Mouse (Mus musculus) hindbrain, postnatal 0 days (tissue): ENCODE measurements at regions not wholly inside any gene's neighbourhood (a gene's known extent, or its start where the extent isn't known, plus 50 kb on each side); places are given as distances from the start of the nearest gene placed in this dataset.

Experiments used
- ATAC-seq: fragments of 200-750 bp; cut with Nextera tagmentation; 2 replicates; pipeline ENCODE4 v1.8.0; 2017; ENCODE audit warnings: mild to moderate bottlenecking, moderate TSS enrichment, moderate library complexity
- DNase-seq: peaks from one replicate; pipeline ENCODE4 v3.0.0-alpha.2; 2015; ENCODE audit warnings: low spot score
- H3K27ac ChIP-seq: fragments of 300-500 bp; sonication (generic); 2 replicates; pipeline ENCODE4 v1.5.1; 2014; ENCODE audit warnings: mild to moderate bottlenecking
- H3K27me3 ChIP-seq: fragments of 300-500 bp; sonication (generic); 2 replicates; pipeline ENCODE4 v1.6.1; 2014; ENCODE audit warnings: low read length, mixed read lengths; ENCODE audit not compliant: insufficient read depth
- H3K36me3 ChIP-seq: fragments of 300-500 bp; sonication (generic); 2 replicates; pipeline ENCODE4 v1.6.1; 2014; ENCODE audit warnings: low read length, mixed read lengths; ENCODE audit not compliant: insufficient read depth
- H3K4me1 ChIP-seq: fragments of 300-500 bp; sonication (generic); 2 replicates; pipeline ENCODE4 v1.6.1; 2014; ENCODE audit warnings: antibody characterized with exemption, low read length, mixed read lengths; ENCODE audit not compliant: insufficient read depth
- H3K4me2 ChIP-seq: fragments of 300-500 bp; sonication (generic); 2 replicates; pipeline ENCODE4 v1.6.1; 2014; ENCODE audit warnings: low read depth, mild to moderate bottlenecking, low read length, moderate library complexity, mixed read lengths
- H3K4me3 ChIP-seq: fragments of 300-500 bp; sonication (generic); 2 replicates; pipeline ENCODE4 v1.5.1; 2014; ENCODE audit warnings: low read length
- H3K9ac ChIP-seq: fragments of 300-500 bp; sonication (generic); replicated peaks from 2 replicates; pipeline ENCODE4 v1.6.1; 2014; ENCODE audit warnings: mild to moderate bottlenecking, low read length, moderate library complexity, mixed read lengths
- H3K9me3 ChIP-seq: fragments of 300-500 bp; sonication (generic); 2 replicates; pipeline ENCODE4 v1.6.1; 2016; ENCODE audit warnings: low read length, mixed read lengths
- CTCF ChIP-seq: IDR thresholded peaks from 2 replicates; pipeline ENCODE4 v1.5.1; 2016; ENCODE audit warnings: antibody characterized with exemption, control low read depth, low read depth
- WGBS: fragments of 180-500 bp; shearing (Covaris S2); extraction: QIAGEN DNeasy Blood & Tissue Kit; methylation state at CpG from one replicate; pipeline ENCODE4 v1.1.7; 2014; 5-methylcytosine and 5-hydroxymethylcytosine counted together

GRCm38 (mm10) chr1:177639931-177640846 lies 89.4 kb upstream of the 1700016C15Rik start:
- no peaks in the 10 kb centered on the region for H3K36me3 ChIP-seq
- no peak overlapping the region for H3K9ac ChIP-seq
- TF ChIP-seq CTCF, result no peak
- no peaks in the 10 kb centered on the region for H3K9me3 ChIP-seq
- H3K27ac ChIP-seq, result no peak overlapping the region
- peak overlapping the region; percentile 29 for H3K4me3 ChIP-seq
- 11% methylated on average over 20 of the region's 20 CpGs for WGBS
- peak overlapping the region; percentile 60 for H3K4me2 ChIP-seq
- H3K27me3 ChIP-seq, result no peaks in the 10 kb centered on the region
- ATAC-seq, result peak; percentile 72
- DNase-seq, result peak; percentile 78
- H3K4me1 ChIP-seq, result peaks cover 8% of the 10 kb centered on the region; the same call in 1 of the 2 replicates

- Histone ChIP-seq H3K27ac (0 out of 2 replicates have a peak overlapping the region, but pooled peaks have one; percentile 4), H3K4me3 (no peak overlapping the region), H3K4me2 (no peak overlapping the region), H3K27me3 (no peaks in the 10 kb centered on the region), H3K4me1 (peaks cover 8% of the 10 kb centered on the region; the same call in 1 of the 2 replicates), H3K9ac (no peak overlapping the region), H3K36me3 (no peaks in the 10 kb centered on the region), H3K9me3 (no peaks in the 10 kb centered on the region)
- ATAC-seq (no peak), DNase-seq (no peak)
- 66% methylated on average over 10 of the region's 10 CpGs for WGBS
- TF ChIP-seq CTCF, result no peak
Observed at GRCm38 (mm10) chr1:177642712-177643467, 86.7 kb upstream of the 1700016C15Rik start.

GRCm38 (mm10) chr1:177643662-177644061 lies 86.0 kb upstream of the 1700016C15Rik start:
- H3K9ac ChIP-seq, result no peak overlapping the region

GRCm38 (mm10) chr1:177644214-177644613 lies 85.4 kb upstream of the 1700016C15Rik start:
- H3K27ac ChIP-seq, result no peak overlapping the region
- H3K4me3 ChIP-seq, result no peak overlapping the region
- ATAC-seq (no peak), DNase-seq (no peak)
- no peaks in the 10 kb centered on the region for H3K9me3 ChIP-seq
- WGBS, result 85% methylated on average over 4 of the region's 4 CpGs
- TF ChIP-seq CTCF, result no peak
- no peak overlapping the region for H3K9ac ChIP-seq
- H3K4me2 ChIP-seq, result no peak overlapping the region
- H3K27me3 ChIP-seq, result no peaks in the 10 kb centered on the region
- no peaks in the 10 kb centered on the region for H3K36me3 ChIP-seq
- H3K4me1 ChIP-seq, result peaks cover 8% of the 10 kb centered on the region; the same call in 1 of the 2 replicates

More at GRCm38 (mm10) chr1:177643662-177644061, 86.0 kb upstream of the 1700016C15Rik start:
- DNase-seq, result peak; percentile 66
- Histone ChIP-seq H3K4me2 (no peak overlapping the region), H3K9me3 (no peaks in the 10 kb centered on the region), H3K4me3 (no peak overlapping the region), H3K27ac (0 out of 2 replicates have a peak overlapping the region, but pooled peaks have one; percentile 4), H3K36me3 (no peaks in the 10 kb centered on the region), H3K27me3 (no peaks in the 10 kb centered on the region), H3K4me1 (peaks cover 8% of the 10 kb centered on the region; the same call in 1 of the 2 replicates)
- ATAC-seq, result peak; percentile 45; the same call in 1 of the 2 replicates
- TF ChIP-seq CTCF, result no peak
- 66% methylated on average over 3 of the region's 3 CpGs for WGBS

- H3K4me1 ChIP-seq, result peaks cover under 1% of the 10 kb centered on the region; the same call in 1 of the 2 replicates
- TF ChIP-seq CTCF, result no peak
- no peak for DNase-seq
- no peaks in the 10 kb centered on the region for H3K27me3 ChIP-seq
- H3K4me2 ChIP-seq, result no peak overlapping the region
- H3K36me3 ChIP-seq, result no peaks in the 10 kb centered on the region
- no peak overlapping the region for H3K4me3 ChIP-seq
- no peaks in the 10 kb centered on the region for H3K9me3 ChIP-seq
- H3K27ac ChIP-seq, result 0 out of 2 replicates have a peak overlapping the region, but pooled peaks have one; percentile 49
- no peak for ATAC-seq
- WGBS, result 53% methylated on average over 4 of the region's 4 CpGs
- no peak overlapping the region for H3K9ac ChIP-seq
Observed at GRCm38 (mm10) chr1:177645327-177645726, 84.3 kb upstream of the 1700016C15Rik start.

GRCm38 (mm10) chr1:177645897-177646535 lies 83.6 kb upstream of the 1700016C15Rik start:
- DNase-seq (peak; percentile 71), ATAC-seq (peak; percentile 86)
- Histone ChIP-seq H3K4me2 (no peak overlapping the region), H3K4me1 (no peaks in the 10 kb centered on the region), H3K27ac (peak overlapping the region; percentile 49; the same call in 1 of the 2 replicates), H3K27me3 (no peaks in the 10 kb centered on the region), H3K9me3 (no peaks in the 10 kb centered on the region), H3K9ac (no peak overlapping the region), H3K36me3 (no peaks in the 10 kb centered on the region), H3K4me3 (no peak overlapping the region)
- 44% methylated on average over 5 of the region's 5 CpGs for WGBS
- no peak for TF ChIP-seq CTCF
